Mouse (Mus musculus) cerebellum, adult 2 months (tissue): ENCODE measurements around the gene Mmp19. TPM values are rescaled to one million over a fixed set of nuclear protein-coding genes. Genes with fewer than 3 reads are reported as not detected.

Experiments
- DNase-seq, 2 experiments: peaks; one replicate each; pipeline ENCODE4 v3.0.0; 2021
- H3K27ac ChIP-seq: fragments of 200-500 bp; 2 replicates; pipeline ENCODE4 v1.5.1; 2012; ENCODE audit warnings: low read length, control low read depth, inconsistent platforms; ENCODE audit not compliant: insufficient read depth
- H3K27me3 ChIP-seq: fragments of 200-500 bp; 2 replicates; pipeline ENCODE4 v1.6.1; 2012; ENCODE audit warnings: inconsistent platforms, mild to moderate bottlenecking, low read length, moderate library complexity; ENCODE audit not compliant: control insufficient read depth, insufficient read depth
- H3K4me1 ChIP-seq: fragments of 200-500 bp; 2 replicates; pipeline ENCODE4 v1.6.1; 2011; ENCODE audit warnings: low read length; ENCODE audit not compliant: control insufficient read depth, insufficient read depth
- H3K4me3 ChIP-seq: fragments of 200-500 bp; replicated peaks from 2 replicates; pipeline ENCODE3; 2011; ENCODE audit warnings: mild to moderate bottlenecking, low read depth, low read length, control low read depth; ENCODE audit not compliant: insufficient read depth
- CTCF ChIP-seq: fragments of 200-500 bp; IDR thresholded peaks from 2 replicates; pipeline ENCODE4 v1.5.1; 2011; ENCODE audit warnings: low read depth, mild to moderate bottlenecking, control low read depth, low read length, moderate library complexity, borderline replicate concordance; ENCODE audit not compliant: insufficient read depth
- POLR2A ChIP-seq: fragments of 200-500 bp; IDR thresholded peaks from 2 replicates; pipeline ENCODE4 v1.6.1; 2011; ENCODE audit warnings: low read length, control low read depth, borderline replicate concordance; ENCODE audit not compliant: insufficient read depth
- WGBS: fragments of 180-500 bp; shearing (Covaris S2); methylation state at CpG from one replicate; pipeline ENCODE4 v1.1.7; 2018; 5-methylcytosine and 5-hydroxymethylcytosine counted together
- polyA plus RNA-seq: library from polyadenylated mRNA; depleted of rRNA; stranded (reverse); fragments of >200 nt; gene quantifications from 2 replicates; pipeline ENCODE4 v1.2.3, GENCODE M21; 2012; rRNA removed

The Mmp19 gene
- polyA plus RNA-seq, 1 experiment: 0.61 TPM

GRCm38 (mm10) chr10:128845516-128845915, 54.8 kb downstream of the Mmp19 start:
- Histone ChIP-seq H3K4me1 (no peaks in the 10 kb centered on the region), H3K27me3 (no peaks in the 10 kb centered on the region), H3K4me3 (no peak overlapping the region), H3K27ac (no peak overlapping the region)
- 77% methylated on average over 2 of the region's 2 CpGs for WGBS
- peak in 1 of 2 experiments; percentile 8 for DNase-seq
- no peak for TF ChIP-seq POLR2A
- TF ChIP-seq CTCF: peak; percentile 11; the same call in 1 of the 2 replicates

- WGBS: 95% methylated on average over 4 of the region's 4 CpGs
- TF ChIP-seq CTCF (no peak), POLR2A (no peak)
- Histone ChIP-seq H3K4me3 (no peak overlapping the region), H3K27me3 (no peaks in the 10 kb centered on the region), H3K4me1 (no peaks in the 10 kb centered on the region), H3K27ac (no peak overlapping the region)
- no peak for DNase-seq
Observed at GRCm38 (mm10) chr10:128846664-128847063, 56.0 kb downstream of the Mmp19 start.

- Histone ChIP-seq H3K4me1 (no peaks in the 10 kb centered on the region), H3K4me3 (no peak overlapping the region), H3K27ac (no peak overlapping the region), H3K27me3 (no peaks in the 10 kb centered on the region)
- WGBS: 73% methylated on average over 2 of the region's 2 CpGs
- no peak for TF ChIP-seq CTCF
- no peak for TF ChIP-seq POLR2A
- no peak for DNase-seq
Observed at GRCm38 (mm10) chr10:128848426-128848825, 57.7 kb downstream of the Mmp19 start.

GRCm38 (mm10) chr10:128850339-128850738, 59.6 kb downstream of the Mmp19 start:
- Histone ChIP-seq H3K4me1 (no peaks in the 10 kb centered on the region), H3K4me3 (no peak overlapping the region), H3K27me3 (no peaks in the 10 kb centered on the region), H3K27ac (no peak overlapping the region)
- TF ChIP-seq CTCF: no peak
- no peak for TF ChIP-seq POLR2A
- 50% methylated on average over 3 of the region's 3 CpGs for WGBS
- no peak for DNase-seq

Other genes starting within 250 kb of the Mmp19 start
- gene Zc3h10, start 243.1 kb upstream of the Mmp19 start, polyA plus RNA-seq: 15.4 and 18.7 TPM in 2 replicates
- gene Rpl41, start 241.6 kb upstream of the Mmp19 start, polyA plus RNA-seq: 1,271 and 1,490 TPM in 2 replicates
- gene Pa2g4, start 224.9 kb upstream of the Mmp19 start, polyA plus RNA-seq: 69.2 and 73.5 TPM in 2 replicates
- gene Erbb3, start 201.3 kb upstream of the Mmp19 start, polyA plus RNA-seq: 9.4 and 11.1 TPM in 2 replicates
- 303 and 334 TPM in 2 replicates for gene Rps26, start 164.2 kb upstream of the Mmp19 start, polyA plus RNA-seq
- gene Ikzf4, start 144.9 kb upstream of the Mmp19 start, polyA plus RNA-seq: 8.5 and 9.6 TPM in 2 replicates
- gene Suox, start 116.8 kb upstream of the Mmp19 start, polyA plus RNA-seq: 15.6 and 17.9 TPM in 2 replicates
- 132 and 133 TPM in 2 replicates for gene Rab5b, start 94.6 kb upstream of the Mmp19 start, polyA plus RNA-seq
- 1.00 and 1.5 TPM in 2 replicates for gene Pmel, start 86.7 kb upstream of the Mmp19 start, polyA plus RNA-seq
- gene Cdk2, start 85.9 kb upstream of the Mmp19 start, polyA plus RNA-seq: 3.8 and 3.9 TPM in 2 replicates
- 16.0 and 17.1 TPM in 2 replicates for gene Dgka, start 46.1 kb upstream of the Mmp19 start, polyA plus RNA-seq
- 37.2 and 39.7 TPM in 2 replicates for gene Pym1, start 43.0 kb upstream of the Mmp19 start, polyA plus RNA-seq
- 22.4 and 24.1 TPM in 2 replicates for gene Dnajc14, start 13.2 kb downstream of the Mmp19 start, polyA plus RNA-seq
- gene Tmem198b, start 13.5 kb downstream of the Mmp19 start, polyA plus RNA-seq: 26.4 and 26.6 TPM in 2 replicates
- gene Sarnp, start 26.4 kb downstream of the Mmp19 start, polyA plus RNA-seq: 54.5 and 60.2 TPM in 2 replicates
- 25.7 and 26.0 TPM in 2 replicates for gene Ormdl2, start 30.7 kb downstream of the Mmp19 start, polyA plus RNA-seq
- 13.6 and 14.8 TPM in 2 replicates for gene Gdf11, start 100.8 kb downstream of the Mmp19 start, polyA plus RNA-seq
- 108 and 110 TPM in 2 replicates for gene Cd63, start 110.1 kb downstream of the Mmp19 start, polyA plus RNA-seq
- 37.0 and 45.7 TPM in 2 replicates for gene Rdh5, start 132.0 kb downstream of the Mmp19 start, polyA plus RNA-seq
- gene Bloc1s1, start 133.1 kb downstream of the Mmp19 start, polyA plus RNA-seq: 350 and 357 TPM in 2 replicates
- gene Itga7, start 142.9 kb downstream of the Mmp19 start, polyA plus RNA-seq: 96.2 and 106 TPM in 2 replicates
- gene Mettl7b, start 170.1 kb downstream of the Mmp19 start, polyA plus RNA-seq: not detected in 2 replicates
- gene Olfr9, start 198.5 kb downstream of the Mmp19 start, polyA plus RNA-seq: not detected in 2 replicates
- not detected in 2 replicates for gene Olfr763, start 219.9 kb downstream of the Mmp19 start, polyA plus RNA-seq
- not detected in 2 replicates for gene Olfr764-ps1, start 249.0 kb downstream of the Mmp19 start, polyA plus RNA-seq